Mouse (Mus musculus) limb, embryonic 13.5 days (tissue): ENCODE data around the gene Spsb2. TPM values are rescaled to one million over a fixed set of nuclear protein-coding genes. Genes with fewer than 3 reads are reported as not detected.
"Not testable (repeated sequence)": the region's sequence is repeated elsewhere in the genome, so short reads cannot be mapped to it uniquely, and the experiment has no call there.

Source experiments
- ATAC-seq: fragments of 200-750 bp; cut with Nextera tagmentation; 2 replicates; pipeline ENCODE4 v1.8.0; 2017; ENCODE audit warnings: low read depth, moderate number of reproducible peaks, moderate TSS enrichment; ENCODE audit not compliant: low FRiP score
- H3K27ac ChIP-seq: fragments of 300-500 bp; sonication (generic); 2 replicates; pipeline ENCODE4 v1.5.1; 2015; ENCODE audit warnings: inconsistent platforms, mild to moderate bottlenecking, moderate library complexity
- H3K27me3 ChIP-seq: fragments of 300-500 bp; sonication (generic); 2 replicates; pipeline ENCODE4 v1.6.1; 2015; ENCODE audit warnings: mild to moderate bottlenecking, inconsistent platforms
- H3K36me3 ChIP-seq: fragments of 300-500 bp; sonication (generic); 2 replicates; pipeline ENCODE4 v1.6.1; 2015; ENCODE audit warnings: inconsistent platforms, mild to moderate bottlenecking, moderate library complexity
- H3K4me1 ChIP-seq: fragments of 300-500 bp; sonication (generic); 2 replicates; pipeline ENCODE4 v1.6.1; 2015; ENCODE audit warnings: inconsistent platforms
- H3K4me2 ChIP-seq: fragments of 300-500 bp; sonication (generic); replicated peaks from 2 replicates; pipeline ENCODE4 v1.6.1; 2015; ENCODE audit warnings: inconsistent platforms, mild to moderate bottlenecking, moderate library complexity
- H3K4me3 ChIP-seq: fragments of 300-500 bp; sonication (generic); 2 replicates; pipeline ENCODE4 v1.5.1; 2015; ENCODE audit warnings: moderate library complexity, mild to moderate bottlenecking, inconsistent platforms
- H3K9ac ChIP-seq: fragments of 300-500 bp; sonication (generic); 2 replicates; pipeline ENCODE4 v1.6.1; 2015; ENCODE audit warnings: mild to moderate bottlenecking, inconsistent platforms
- H3K9me3 ChIP-seq: fragments of 300-500 bp; sonication (generic); 2 replicates; pipeline ENCODE4 v1.6.1; 2016; ENCODE audit warnings: inconsistent platforms
- WGBS: fragments of 180-500 bp; shearing (Covaris S2); methylation state at CpG from one replicate; pipeline ENCODE4 v1.1.7; 2015; 5-methylcytosine and 5-hydroxymethylcytosine counted together
- polyA plus RNA-seq: library from polyadenylated mRNA; unstranded; fragments of >200 nt; fragmentation: Nextera tagmentation; extraction: Ambion mirVana; gene quantifications from 2 replicates; pipeline ENCODE4 v1.2.1, GENCODE M21; 2015

Gene Spsb2
- polyA plus RNA-seq, 1 experiment from 2014 or later = 10.4 TPM

DNA sequence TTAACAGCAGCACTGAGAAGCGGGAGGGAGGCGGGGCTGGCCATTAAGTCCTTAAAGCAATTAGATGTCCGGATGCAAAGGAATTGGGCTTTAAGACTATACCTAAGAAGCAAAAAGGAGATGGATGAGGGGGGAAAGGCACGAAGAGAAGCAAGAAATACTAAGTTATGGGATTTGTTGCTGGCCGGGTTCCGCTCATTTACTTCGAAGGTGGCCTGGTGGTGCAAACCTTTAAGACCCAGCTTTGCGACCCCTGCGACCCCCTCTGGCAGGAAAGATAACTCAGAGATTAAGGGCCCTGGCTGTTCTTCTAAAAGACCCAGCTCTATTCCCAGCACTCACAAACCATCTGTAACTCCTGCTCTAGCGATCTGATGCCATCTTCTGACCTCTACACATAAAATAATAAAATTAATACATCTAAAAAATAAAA, 28.5 kb upstream of the Spsb2 start:
- no peak overlapping the region for H3K27ac ChIP-seq
- H3K4me3 ChIP-seq = peak overlapping the region; percentile 39
- H3K27me3 ChIP-seq = peaks cover 8% of the 10 kb centered on the region; the same call in 1 of the 2 replicates
- H3K9ac ChIP-seq = peak overlapping the region; percentile 51; the same call in 1 of the 2 replicates
- H3K36me3 ChIP-seq = no peaks in the 10 kb centered on the region
- under 1% methylated on average over 10 of the region's 10 CpGs for WGBS
- no peak for ATAC-seq
- H3K4me2 ChIP-seq = peak overlapping the region; percentile 71
- H3K4me1 ChIP-seq = peaks cover 18% of the 10 kb centered on the region
- H3K9me3 ChIP-seq = no peaks in the 10 kb centered on the region

DNA sequence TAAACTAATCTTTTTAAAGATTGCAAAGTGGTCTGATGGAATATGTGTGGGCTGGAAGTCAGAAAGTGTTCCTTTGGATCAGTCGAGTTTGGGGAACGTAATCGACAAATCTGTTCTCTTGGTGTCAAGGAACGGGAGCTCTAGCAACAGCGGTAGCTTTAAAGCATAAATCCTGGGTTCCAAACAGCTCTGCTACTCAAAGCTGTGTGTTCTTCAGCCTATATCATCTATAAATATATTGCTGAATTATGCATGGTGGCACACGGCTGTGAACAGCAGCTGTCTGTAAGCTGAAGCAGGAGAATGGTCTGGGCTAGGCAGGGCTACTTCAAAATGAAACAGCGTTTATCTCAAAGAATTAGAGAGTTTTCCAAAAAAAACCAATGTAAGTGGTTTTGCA, 27.5 kb upstream of the Spsb2 start:
- Histone ChIP-seq H3K9me3 (no peaks in the 10 kb centered on the region), H3K4me3 (no peak overlapping the region), H3K4me2 (no peak overlapping the region), H3K9ac (no peak overlapping the region), H3K4me1 (peaks cover 18% of the 10 kb centered on the region), H3K27me3 (peaks cover 8% of the 10 kb centered on the region; the same call in 1 of the 2 replicates), H3K36me3 (no peaks in the 10 kb centered on the region), H3K27ac (no peak overlapping the region)
- 81% methylated on average over 7 of the region's 7 CpGs for WGBS
- ATAC-seq = no peak

DNA sequence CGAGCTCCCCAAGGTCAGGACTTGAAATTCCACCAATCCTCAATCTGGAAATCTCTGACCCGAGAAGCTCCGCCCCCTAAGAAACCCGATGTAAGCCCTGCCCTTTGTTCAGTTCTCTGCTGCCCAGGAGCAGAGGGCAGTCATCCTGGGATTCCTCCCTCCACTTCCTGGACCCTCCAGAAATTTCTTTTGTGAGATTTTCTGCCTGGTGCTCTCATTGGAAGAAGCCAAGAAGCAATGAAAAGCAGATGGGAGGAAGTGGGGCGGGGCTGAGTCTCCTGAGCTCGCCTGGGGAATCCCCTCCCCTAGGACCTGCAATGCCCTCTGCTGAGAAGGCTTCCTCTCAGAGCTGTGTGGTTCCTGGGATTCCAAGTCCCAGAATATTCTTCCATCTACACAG, 26.0 kb upstream of the Spsb2 start:
- peak overlapping the region; percentile 42 for H3K4me2 ChIP-seq
- WGBS = 18% methylated on average over 6 of the region's 6 CpGs
- peak overlapping the region; percentile 15; the same call in 1 of the 2 replicates for H3K4me3 ChIP-seq
- no peaks in the 10 kb centered on the region for H3K9me3 ChIP-seq
- 0 out of 2 replicates have a peak overlapping the region, but pooled peaks have one; percentile 25 for H3K9ac ChIP-seq
- H3K27ac ChIP-seq = no peak overlapping the region
- peaks cover 8% of the 10 kb centered on the region; the same call in 1 of the 2 replicates for H3K27me3 ChIP-seq
- ATAC-seq = no peak
- no peaks in the 10 kb centered on the region for H3K36me3 ChIP-seq
- H3K4me1 ChIP-seq = peaks cover 18% of the 10 kb centered on the region

DNA sequence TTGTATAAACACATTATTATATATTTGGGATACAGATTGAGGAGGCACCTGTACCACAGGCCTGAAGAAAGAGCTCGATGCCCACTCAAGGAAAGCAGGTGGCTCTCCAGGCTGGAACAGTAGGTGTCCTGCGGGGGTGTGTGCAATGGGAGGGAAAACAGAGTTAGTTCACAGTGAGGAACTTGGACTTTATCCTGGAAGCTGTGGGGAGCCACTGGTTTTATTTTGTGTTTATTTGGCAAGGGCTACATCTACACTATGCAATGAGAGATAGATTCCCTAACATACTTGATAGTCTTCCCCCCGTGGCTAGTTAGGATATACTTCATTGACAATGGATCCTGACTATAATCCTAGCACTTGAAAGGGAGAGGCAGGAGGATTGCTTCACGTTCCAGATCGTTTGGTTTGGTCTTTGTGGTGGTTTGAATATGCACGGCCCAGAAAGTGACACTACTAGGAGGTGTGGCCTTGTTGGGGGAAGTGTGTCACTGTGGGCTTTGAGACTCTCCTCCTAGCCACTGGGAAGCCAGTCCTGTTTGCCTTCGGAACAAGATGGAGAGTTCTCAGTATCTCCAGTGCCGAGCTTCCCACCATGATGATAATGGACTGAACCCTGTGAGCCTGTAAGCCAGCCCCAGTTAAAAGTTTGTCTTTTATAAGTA, 21.6 kb upstream of the Spsb2 start:
- H3K4me3 ChIP-seq = no peak overlapping the region
- peaks cover 5% of the 10 kb centered on the region for H3K4me1 ChIP-seq
- no peak overlapping the region for H3K9ac ChIP-seq
- H3K4me2 ChIP-seq = no peak overlapping the region
- 51% methylated on average over 8 of the region's 8 CpGs for WGBS
- H3K9me3 ChIP-seq = no peaks in the 10 kb centered on the region
- H3K27me3 ChIP-seq = no peaks in the 10 kb centered on the region
- no peaks in the 10 kb centered on the region for H3K36me3 ChIP-seq
- no peak for ATAC-seq
- no peak overlapping the region for H3K27ac ChIP-seq

DNA sequence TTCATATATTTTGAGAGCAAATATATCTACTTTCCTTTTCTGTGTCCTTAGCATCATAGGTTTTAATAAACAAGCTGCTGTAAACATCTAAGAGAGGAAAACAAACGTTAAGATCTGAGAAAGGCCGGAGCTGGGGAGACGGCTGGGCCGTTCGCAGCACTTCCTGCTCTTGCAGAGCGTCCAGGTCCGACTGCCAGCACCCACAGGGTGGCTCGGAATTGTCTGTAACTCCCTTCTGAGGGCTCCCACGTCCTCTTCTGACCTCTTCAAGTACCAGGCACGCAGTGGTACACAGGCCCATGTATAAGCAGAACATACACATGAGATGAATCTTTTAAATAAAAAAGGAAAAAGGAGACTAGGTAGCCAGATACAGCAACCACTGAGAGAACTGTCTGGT, 20.7 kb upstream of the Spsb2 start:
- H3K4me2 ChIP-seq = no peak overlapping the region
- H3K27ac ChIP-seq = no peak overlapping the region
- no peak overlapping the region for H3K4me3 ChIP-seq
- H3K9ac ChIP-seq = no peak overlapping the region
- no peaks in the 10 kb centered on the region for H3K27me3 ChIP-seq
- no peaks in the 10 kb centered on the region for H3K36me3 ChIP-seq
- 76% methylated on average over 10 of the region's 10 CpGs for WGBS
- ATAC-seq = no peak
- H3K9me3 ChIP-seq = no peaks in the 10 kb centered on the region
- H3K4me1 ChIP-seq = peaks cover under 1% of the 10 kb centered on the region; the same call in 1 of the 2 replicates

DNA sequence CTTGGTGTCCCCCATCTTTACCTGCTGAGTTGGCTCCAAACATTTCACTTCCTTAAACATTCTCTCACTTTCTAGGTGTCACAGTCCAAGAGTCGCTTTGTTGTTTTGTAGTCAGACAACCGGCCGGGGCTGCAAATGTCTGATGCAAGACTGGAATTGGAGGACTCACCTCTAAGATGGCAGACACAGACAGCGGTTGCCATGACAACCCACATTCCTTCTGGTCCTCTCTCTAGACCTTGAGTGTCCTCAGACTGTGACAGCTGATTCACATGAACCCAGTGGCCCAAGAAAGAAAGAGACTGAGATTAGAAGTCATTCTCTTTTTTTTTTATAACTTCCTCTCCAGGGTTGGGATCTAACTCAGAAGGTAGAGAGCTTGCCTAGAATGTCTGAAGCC, 18.9 kb upstream of the Spsb2 start:
- ATAC-seq = no peak
- no peaks in the 10 kb centered on the region for H3K4me1 ChIP-seq
- no peak overlapping the region for H3K9ac ChIP-seq
- H3K27ac ChIP-seq = no peak overlapping the region
- H3K4me2 ChIP-seq = no peak overlapping the region
- no peaks in the 10 kb centered on the region for H3K9me3 ChIP-seq
- no peak overlapping the region for H3K4me3 ChIP-seq
- no peaks in the 10 kb centered on the region for H3K27me3 ChIP-seq
- H3K36me3 ChIP-seq = no peaks in the 10 kb centered on the region
- 83% methylated on average over 4 of the region's 4 CpGs for WGBS

GRCm38 (mm10) chr6:124790121-124790520, 18.3 kb upstream of the Spsb2 start:
- Histone ChIP-seq H3K27me3 (no peaks in the 10 kb centered on the region), H3K36me3 (no peaks in the 10 kb centered on the region), H3K4me2 (no peak overlapping the region), H3K4me1 (no peaks in the 10 kb centered on the region), H3K9ac (no peak overlapping the region), H3K27ac (no peak overlapping the region), H3K4me3 (no peak overlapping the region), H3K9me3 (no peaks in the 10 kb centered on the region)
- ATAC-seq = no peak
- WGBS = 53% methylated on average over 4 of the region's 4 CpGs

GRCm38 (mm10) chr6:124791911-124792310, 16.6 kb upstream of the Spsb2 start:
- no peaks in the 10 kb centered on the region for H3K4me1 ChIP-seq
- no peak overlapping the region for H3K4me3 ChIP-seq
- H3K27ac ChIP-seq = no peak overlapping the region
- no peak overlapping the region for H3K9ac ChIP-seq
- WGBS = 91% methylated on average over 3 of the region's 3 CpGs
- no peak overlapping the region for H3K4me2 ChIP-seq
- H3K36me3 ChIP-seq = no peaks in the 10 kb centered on the region
- no peaks in the 10 kb centered on the region for H3K9me3 ChIP-seq
- no peaks in the 10 kb centered on the region for H3K27me3 ChIP-seq
- no peak for ATAC-seq

GRCm38 (mm10) chr6:124795781-124796180, 12.7 kb upstream of the Spsb2 start:
- no peak for ATAC-seq
- no peaks in the 10 kb centered on the region for H3K9me3 ChIP-seq
- H3K4me2 ChIP-seq = no peak overlapping the region
- H3K36me3 ChIP-seq = no peaks in the 10 kb centered on the region
- no peak overlapping the region for H3K4me3 ChIP-seq
- WGBS = 77% methylated on average over 4 of the region's 4 CpGs
- H3K27me3 ChIP-seq = no peaks in the 10 kb centered on the region
- H3K27ac ChIP-seq = no peak overlapping the region
- no peaks in the 10 kb centered on the region for H3K4me1 ChIP-seq
- H3K9ac ChIP-seq = no peak overlapping the region

DNA sequence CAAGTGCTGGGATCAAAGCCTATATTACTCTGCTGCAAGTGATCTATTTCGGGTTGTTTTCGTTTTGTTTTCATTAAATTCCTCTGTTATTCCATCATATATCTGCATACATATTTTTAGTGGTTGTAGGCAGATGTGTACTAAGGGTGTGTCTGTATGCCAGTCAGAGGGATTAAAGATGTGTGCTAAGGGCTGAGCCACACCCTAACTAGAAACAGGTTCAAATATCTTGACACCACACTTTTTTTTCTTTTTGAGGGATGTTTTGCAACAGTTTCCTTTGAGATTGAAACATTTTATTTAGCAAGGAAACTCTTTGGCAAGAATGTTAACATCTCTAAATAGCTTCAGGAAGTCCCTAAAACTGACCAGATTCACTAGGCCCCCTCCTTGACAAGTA, 12.3 kb upstream of the Spsb2 start:
- Histone ChIP-seq H3K9ac (no peak overlapping the region), H3K27ac (no peak overlapping the region), H3K9me3 (no peaks in the 10 kb centered on the region), H3K4me2 (no peak overlapping the region), H3K27me3 (no peaks in the 10 kb centered on the region), H3K4me3 (no peak overlapping the region), H3K4me1 (no peaks in the 10 kb centered on the region), H3K36me3 (no peaks in the 10 kb centered on the region)
- ATAC-seq = no peak
- 87% methylated on average over 2 of the region's 2 CpGs for WGBS

GRCm38 (mm10) chr6:124802400-124802799, 6.1 kb upstream of the Spsb2 start:
- H3K9me3 ChIP-seq, H3K27me3 ChIP-seq, H3K36me3 ChIP-seq, H3K27ac ChIP-seq, H3K9ac ChIP-seq, ATAC-seq: not testable (repeated sequence)
- Histone ChIP-seq H3K4me3 (peak overlapping the region; percentile 16), H3K4me1 (peaks cover 16% of the 10 kb centered on the region), H3K4me2 (peak overlapping the region; percentile 35)
- 21% methylated on average over 5 of the region's 9 CpGs for WGBS

- Histone ChIP-seq H3K9me3 (no peaks in the 10 kb centered on the region), H3K4me3 (no peak overlapping the region), H3K36me3 (no peaks in the 10 kb centered on the region), H3K27ac (no peak overlapping the region), H3K4me2 (no peak overlapping the region), H3K9ac (no peak overlapping the region), H3K4me1 (peaks cover 18% of the 10 kb centered on the region), H3K27me3 (no peaks in the 10 kb centered on the region)
- WGBS = 75% methylated on average over 3 of the region's 3 CpGs
- no peak for ATAC-seq
These were observed 5.4 kb upstream of the Spsb2 start for GRCm38 (mm10) chr6:124803061-124803460.

DNA sequence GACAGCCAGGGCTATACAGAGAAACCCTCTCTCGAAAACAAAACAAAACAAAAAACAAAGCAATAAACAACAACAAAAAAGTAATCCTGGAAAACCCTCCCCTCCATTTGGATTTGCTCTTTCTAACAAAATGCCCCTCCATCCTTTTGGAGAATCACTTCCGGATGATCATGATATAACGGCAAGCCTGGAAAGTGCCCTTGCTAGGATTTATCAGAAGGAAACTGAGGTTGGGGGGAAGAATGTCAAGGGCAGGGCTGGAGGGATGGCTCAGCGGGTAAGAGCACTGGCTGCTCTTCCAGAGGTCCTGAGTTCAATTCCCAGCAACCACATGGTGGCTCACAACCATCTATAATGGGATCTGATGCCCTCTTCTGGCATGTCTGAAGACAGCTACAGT, 4.8 kb upstream of the Spsb2 start:
- H3K4me2 ChIP-seq, ATAC-seq, H3K9ac ChIP-seq, H3K27ac ChIP-seq, H3K36me3 ChIP-seq, H3K4me3 ChIP-seq, H3K27me3 ChIP-seq, H3K9me3 ChIP-seq: not testable (repeated sequence)
- WGBS = 96% methylated on average over 4 of the region's 4 CpGs
- H3K4me1 ChIP-seq = peaks cover 20% of the 10 kb centered on the region
